Mouse (Mus musculus) limb, embryonic 10.5 days (tissue): ENCODE results near the gene Prkag3. TPM values are rescaled to one million over a fixed set of nuclear protein-coding genes. Genes with fewer than 3 reads are reported as not detected.

Experiments used
- DNase-seq: peaks from one replicate; pipeline ENCODE4 v3.0.0-alpha.2; 2017; ENCODE audit warnings: low spot score
- H3K27ac ChIP-seq: fragments of 300-500 bp; sonication (generic); 2 replicates; pipeline ENCODE4 v1.5.1; 2016; ENCODE audit warnings: mild to moderate bottlenecking
- H3K27me3 ChIP-seq: fragments of 300-500 bp; sonication (generic); 2 replicates; pipeline ENCODE4 v1.6.1; 2016; ENCODE audit warnings: low read depth, mild to moderate bottlenecking; ENCODE audit not compliant: poor library complexity, severe bottlenecking
- H3K36me3 ChIP-seq: fragments of 300-500 bp; sonication (generic); 2 replicates; pipeline ENCODE4 v1.6.1; 2016; ENCODE audit warnings: mild to moderate bottlenecking, moderate library complexity
- H3K4me1 ChIP-seq: fragments of 300-500 bp; sonication (generic); 2 replicates; pipeline ENCODE4 v1.6.1; 2016
- H3K4me3 ChIP-seq: fragments of 300-500 bp; sonication (generic); 2 replicates; pipeline ENCODE4 v1.5.1; 2016; ENCODE audit warnings: mild to moderate bottlenecking, moderate library complexity
- H3K9me3 ChIP-seq: fragments of 300-500 bp; sonication (generic); replicated peaks from 2 replicates; pipeline ENCODE4 v1.6.1; 2016; ENCODE audit warnings: mild to moderate bottlenecking
- WGBS: fragments of 180-500 bp; shearing (Covaris S2); methylation state at CpG from one replicate; pipeline ENCODE4 v1.1.7; 2016; 5-methylcytosine and 5-hydroxymethylcytosine counted together
- polyA plus RNA-seq: library from polyadenylated mRNA; unstranded; fragments of >200 nt; fragmentation: Nextera tagmentation; extraction: Ambion mirVana; gene quantifications from 2 replicates; pipeline ENCODE4 v1.2.1, GENCODE M21; 2016

Prkag3 gene
- polyA plus RNA-seq, 1 experiment from 2014 or later, result 0.29 TPM

- no peak for DNase-seq
- no peak overlapping the region for H3K27ac ChIP-seq
- H3K4me3 ChIP-seq, result no peak overlapping the region
- H3K9me3 ChIP-seq, result no peaks in the 10 kb centered on the region
- WGBS, result 88% methylated on average over 8 of the region's 8 CpGs
- H3K4me1 ChIP-seq, result peaks cover 24% of the 10 kb centered on the region
- H3K36me3 ChIP-seq, result no peaks in the 10 kb centered on the region
- H3K27me3 ChIP-seq, result peaks cover 29% of the 10 kb centered on the region
Observed at GRCm38 (mm10) chr1:74752150-74752549, 3.1 kb upstream of the Prkag3 start.

GRCm38 (mm10) chr1:74750683-74751082 lies 1.7 kb upstream of the Prkag3 start:
- Histone ChIP-seq H3K27me3 (peaks cover 34% of the 10 kb centered on the region), H3K4me3 (no peak overlapping the region), H3K4me1 (peaks cover 24% of the 10 kb centered on the region), H3K36me3 (no peaks in the 10 kb centered on the region), H3K9me3 (no peaks in the 10 kb centered on the region), H3K27ac (no peak overlapping the region)
- DNase-seq, result no peak
- WGBS, result 90% methylated on average over 4 of the region's 4 CpGs

- Histone ChIP-seq H3K36me3 (no peaks in the 10 kb centered on the region), H3K9me3 (no peaks in the 10 kb centered on the region), H3K4me1 (peaks cover 19% of the 10 kb centered on the region), H3K4me3 (no peak overlapping the region), H3K27ac (no peak overlapping the region), H3K27me3 (peaks cover 34% of the 10 kb centered on the region)
- WGBS, result 63% methylated on average over 7 of the region's 7 CpGs
- DNase-seq, result no peak
Observed at GRCm38 (mm10) chr1:74749301-74749700, 280 bp upstream of the Prkag3 start.

GRCm38 (mm10) chr1:74747335-74747734 lies 1.7 kb downstream of the Prkag3 start:
- H3K4me3 ChIP-seq, result no peak overlapping the region
- H3K36me3 ChIP-seq, result no peaks in the 10 kb centered on the region
- 72% methylated on average over 5 of the region's 5 CpGs for WGBS
- H3K27me3 ChIP-seq, result peaks cover 34% of the 10 kb centered on the region
- no peaks in the 10 kb centered on the region for H3K9me3 ChIP-seq
- H3K27ac ChIP-seq, result no peak overlapping the region
- peaks cover 9% of the 10 kb centered on the region for H3K4me1 ChIP-seq
- DNase-seq, result no peak

GRCm38 (mm10) chr1:74740846-74741245 lies 8.2 kb downstream of the Prkag3 start:
- 75% methylated on average over 7 of the region's 7 CpGs for WGBS
- no peak for DNase-seq
- Histone ChIP-seq H3K27me3 (no peaks in the 10 kb centered on the region), H3K27ac (no peak overlapping the region), H3K4me1 (no peaks in the 10 kb centered on the region), H3K4me3 (no peak overlapping the region), H3K36me3 (peaks cover 27% of the 10 kb centered on the region), H3K9me3 (no peaks in the 10 kb centered on the region)

GRCm38 (mm10) chr1:74737500-74737899 lies 11.5 kb downstream of the Prkag3 start:
- Histone ChIP-seq H3K27me3 (no peaks in the 10 kb centered on the region), H3K4me1 (peaks cover 3% of the 10 kb centered on the region; the same call in 1 of the 2 replicates), H3K36me3 (peaks cover 37% of the 10 kb centered on the region), H3K4me3 (no peak overlapping the region), H3K9me3 (no peaks in the 10 kb centered on the region), H3K27ac (no peak overlapping the region)
- whole genome bisulfite sequencing, result 89% methylated on average over 7 of the region's 7 CpGs
- DNase-seq, result no peak

GRCm38 (mm10) chr1:74736977-74737376 lies 12.0 kb downstream of the Prkag3 start:
- Histone ChIP-seq H3K36me3 (peaks cover 39% of the 10 kb centered on the region), H3K9me3 (no peaks in the 10 kb centered on the region), H3K27ac (no peak overlapping the region), H3K4me3 (no peak overlapping the region), H3K27me3 (no peaks in the 10 kb centered on the region), H3K4me1 (peaks cover 3% of the 10 kb centered on the region; the same call in 1 of the 2 replicates)
- no peak for DNase-seq
- WGBS, result 93% methylated on average over 12 of the region's 12 CpGs

GRCm38 (mm10) chr1:74728446-74728845 lies 20.6 kb downstream of the Prkag3 start:
- no peak for DNase-seq
- Histone ChIP-seq H3K4me1 (no peaks in the 10 kb centered on the region), H3K27ac (no peak overlapping the region), H3K4me3 (no peak overlapping the region), H3K9me3 (no peaks in the 10 kb centered on the region), H3K27me3 (no peaks in the 10 kb centered on the region), H3K36me3 (0 out of 2 replicates have a peak, but pooled peaks cover 7% of the 10 kb centered on the region)
- WGBS, result 75% methylated on average over 8 of the region's 8 CpGs

GRCm38 (mm10) chr1:74726674-74727073 lies 22.3 kb downstream of the Prkag3 start:
- WGBS, result 87% methylated on average over 5 of the region's 5 CpGs
- no peak overlapping the region for H3K27ac ChIP-seq

GRCm38 (mm10) chr1:74726114-74726513 lies 22.9 kb downstream of the Prkag3 start:
- Histone ChIP-seq H3K27ac (no peak overlapping the region), H3K4me3 (no peak overlapping the region), H3K4me1 (0 out of 2 replicates have a peak, but pooled peaks cover under 1% of the 10 kb centered on the region), H3K36me3 (peaks cover 7% of the 10 kb centered on the region; the same call in 1 of the 2 replicates), H3K27me3 (no peaks in the 10 kb centered on the region), H3K9me3 (no peaks in the 10 kb centered on the region)
- WGBS, result 78% methylated on average over 5 of the region's 5 CpGs
- no peak for DNase-seq

More at GRCm38 (mm10) chr1:74726674-74727073, 22.3 kb downstream of the Prkag3 start:
- no peaks in the 10 kb centered on the region for H3K4me1 ChIP-seq
- no peaks in the 10 kb centered on the region for H3K27me3 ChIP-seq
- H3K9me3 ChIP-seq, result no peaks in the 10 kb centered on the region
- no peak overlapping the region for H3K4me3 ChIP-seq
- DNase-seq, result no peak
- peaks cover 7% of the 10 kb centered on the region; the same call in 1 of the 2 replicates for H3K36me3 ChIP-seq

- Histone ChIP-seq H3K4me1 (peaks cover 9% of the 10 kb centered on the region; the same call in 1 of the 2 replicates), H3K27ac (no peak overlapping the region), H3K9me3 (no peaks in the 10 kb centered on the region), H3K4me3 (no peak overlapping the region), H3K36me3 (peaks cover 9% of the 10 kb centered on the region; the same call in 1 of the 2 replicates), H3K27me3 (no peaks in the 10 kb centered on the region)
- 74% methylated on average over 2 of the region's 2 CpGs for WGBS
- DNase-seq, result peak; percentile 46
Observed at GRCm38 (mm10) chr1:74723748-74724147, 25.3 kb downstream of the Prkag3 start.

- Histone ChIP-seq H3K4me3 (no peak overlapping the region), H3K36me3 (peaks cover 9% of the 10 kb centered on the region; the same call in 1 of the 2 replicates), H3K27me3 (no peaks in the 10 kb centered on the region), H3K9me3 (no peaks in the 10 kb centered on the region), H3K27ac (no peak overlapping the region), H3K4me1 (peaks cover 16% of the 10 kb centered on the region)
- 70% methylated on average over 6 of the region's 6 CpGs for WGBS
- DNase-seq, result no peak
Observed at GRCm38 (mm10) chr1:74721657-74722056, 27.4 kb downstream of the Prkag3 start.

- H3K4me1 ChIP-seq, result peaks cover 40% of the 10 kb centered on the region
- no peaks in the 10 kb centered on the region for H3K9me3 ChIP-seq
- no peaks in the 10 kb centered on the region for H3K27me3 ChIP-seq
- peaks cover 9% of the 10 kb centered on the region; the same call in 1 of the 2 replicates for H3K36me3 ChIP-seq
- no peak for DNase-seq
- WGBS, result 70% methylated on average over 3 of the region's 3 CpGs
- H3K27ac ChIP-seq, result no peak overlapping the region
- H3K4me3 ChIP-seq, result no peak overlapping the region
Observed at GRCm38 (mm10) chr1:74719281-74719680, 29.7 kb downstream of the Prkag3 start.

GRCm38 (mm10) chr1:74718113-74718512 lies 30.9 kb downstream of the Prkag3 start:
- no peak overlapping the region for H3K4me3 ChIP-seq
- 77% methylated on average over 8 of the region's 8 CpGs for WGBS
- no peaks in the 10 kb centered on the region for H3K27me3 ChIP-seq
- H3K36me3 ChIP-seq, result peaks cover 8% of the 10 kb centered on the region; the same call in 1 of the 2 replicates
- H3K4me1 ChIP-seq, result peaks cover 50% of the 10 kb centered on the region
- no peak for DNase-seq
- H3K9me3 ChIP-seq, result no peaks in the 10 kb centered on the region
- no peak overlapping the region for H3K27ac ChIP-seq
